Mouse (Mus musculus) adrenal gland, postnatal 36 days (tissue): ENCODE measurements around the gene Slc19a1. TPM values are rescaled to one million over a fixed set of nuclear protein-coding genes. Genes with fewer than 3 reads are reported as not detected.

Source experiments
- DNase-seq, 2 experiments: peaks; one replicate each; pipeline ENCODE4 v3.0.0; 2021; ENCODE audit warnings: mixed read lengths in 1 of 2
- total RNA-seq, 2 experiments: library from RNA; stranded (reverse); gene quantifications; 2 replicates each; pipeline ENCODE4 v1.2.3; 2021

The Slc19a1 gene
- total RNA-seq, 2 experiments from 2014 or later, result 19.3 to 25.1 TPM

GRCm38 (mm10) chr10:77093817-77094216 lies 61.8 kb downstream of the Slc19a1 start:
- DNase-seq, result no peak

- no peak for DNase-seq
Observed at GRCm38 (mm10) chr10:77095666-77096065, 63.6 kb downstream of the Slc19a1 start.

- no peak for DNase-seq
Observed at GRCm38 (mm10) chr10:77097006-77097889, 65.2 kb downstream of the Slc19a1 start.

- DNase-seq, result no peak
Observed at GRCm38 (mm10) chr10:77097890-77098200, 65.8 kb downstream of the Slc19a1 start.

- no peak for DNase-seq
Observed at GRCm38 (mm10) chr10:77098619-77099018, 66.6 kb downstream of the Slc19a1 start.

GRCm38 (mm10) chr10:77099777-77100176 lies 67.7 kb downstream of the Slc19a1 start:
- no peak for DNase-seq

- no peak for DNase-seq
Observed at GRCm38 (mm10) chr10:77103689-77104088, 71.6 kb downstream of the Slc19a1 start.

GRCm38 (mm10) chr10:77104327-77104726 lies 72.3 kb downstream of the Slc19a1 start:
- DNase-seq, result no peak

GRCm38 (mm10) chr10:77108106-77108505 lies 76.1 kb downstream of the Slc19a1 start:
- DNase-seq, result no peak

- DNase-seq, result no peak
Observed at GRCm38 (mm10) chr10:77110010-77110409, 78.0 kb downstream of the Slc19a1 start.

Other genes starting within 250 kb of the Slc19a1 start
- gene Pcbp3, start 70.4 kb upstream of the Slc19a1 start, total RNA-seq, result 10 to 100 TPM; 22.9 to 32.9 TPM
- 10 to 100 TPM; 22.9 to 44.0 TPM for gene Col18a1, start 134.3 kb downstream of the Slc19a1 start, total RNA-seq
- gene Pofut2, start 227.0 kb downstream of the Slc19a1 start, total RNA-seq, result 100 to 1,000 TPM in 1 of 2 experiments, 10 to 100 TPM in 1; 69.1 to 108 TPM